Mouse (Mus musculus) small intestine, adult 2 months (tissue): ENCODE measurements around the gene Sgca. TPM values are rescaled to one million over a fixed set of nuclear protein-coding genes. Genes with fewer than 3 reads are reported as not detected.
"Not testable (repeated sequence)": the region's sequence is repeated elsewhere in the genome, so short reads cannot be mapped to it uniquely, and the experiment has no call there.

ENCODE experiments used
- H3K27ac ChIP-seq: fragments of 200-500 bp; 2 replicates; pipeline ENCODE4 v1.5.1; 2012; ENCODE audit warnings: low read depth, low read length, control low read depth, inconsistent platforms; ENCODE audit not compliant: insufficient read depth
- H3K27me3 ChIP-seq: fragments of 200-500 bp; 2 replicates; pipeline ENCODE4 v1.6.1; 2012; ENCODE audit warnings: mild to moderate bottlenecking, moderate library complexity, low read length, inconsistent platforms; ENCODE audit not compliant: control insufficient read depth, insufficient read depth
- H3K36me3 ChIP-seq: fragments of 200-500 bp; 2 replicates; pipeline ENCODE4 v1.6.1; 2012; ENCODE audit warnings: mild to moderate bottlenecking, low read length, control low read depth, inconsistent platforms; ENCODE audit not compliant: control insufficient read depth, insufficient read depth
- H3K4me1 ChIP-seq: fragments of 200-500 bp; 2 replicates; pipeline ENCODE4 v1.6.1; 2012; ENCODE audit warnings: low read length, inconsistent platforms, mixed read lengths; ENCODE audit not compliant: control insufficient read depth, insufficient read depth, insufficient read length
- H3K4me3 ChIP-seq: fragments of 200-500 bp; 2 replicates; pipeline ENCODE4 v1.5.1; 2012; ENCODE audit warnings: low read depth, mild to moderate bottlenecking, control low read depth, inconsistent platforms, low read length, moderate library complexity
- CTCF ChIP-seq: fragments of 200-500 bp; IDR thresholded peaks from 2 replicates; pipeline ENCODE4 v1.5.1; 2012; ENCODE audit warnings: low read depth, mild to moderate bottlenecking, control low read depth, inconsistent platforms, low read length, moderate library complexity, mixed read lengths; ENCODE audit not compliant: insufficient replicate concordance, insufficient read length; ENCODE audit errors: extremely low read depth
- POLR2A ChIP-seq: fragments of 200-500 bp; IDR thresholded peaks from 2 replicates; pipeline ENCODE4 v1.6.1; 2012; ENCODE audit warnings: low read depth, mild to moderate bottlenecking, control low read depth, inconsistent platforms, low read length, moderate library complexity
- WGBS: fragments of 180-500 bp; shearing (Covaris S2); methylation state at CpG from one replicate; pipeline ENCODE4 v1.1.7; 2018; 5-methylcytosine and 5-hydroxymethylcytosine counted together
- polyA plus RNA-seq: library from polyadenylated mRNA; depleted of rRNA; stranded (reverse); fragments of >200 nt; gene quantifications from 2 replicates; pipeline ENCODE4 v1.2.3, GENCODE M21; 2012

Sgca gene
- polyA plus RNA-seq, 1 experiment = 1.7 TPM

DNA sequence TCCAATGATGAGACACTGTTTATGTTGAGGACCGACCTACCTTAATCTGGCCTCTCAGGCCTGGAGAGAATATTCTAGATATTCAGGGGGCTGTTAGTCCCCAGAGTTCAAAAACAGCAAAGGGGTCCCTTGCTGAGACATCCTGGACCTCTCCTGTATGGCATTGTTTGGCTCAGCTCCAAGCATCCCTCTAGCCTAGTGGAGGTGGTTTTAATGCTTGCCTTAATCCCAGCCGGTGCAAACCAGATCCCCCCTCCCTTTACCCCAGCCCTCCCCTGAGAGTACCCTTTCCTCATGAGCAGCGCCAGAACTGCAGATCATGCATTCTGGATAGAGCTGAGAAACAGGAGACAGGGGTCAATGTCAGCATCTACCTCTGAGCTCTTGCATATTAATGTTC, 36.4 kb upstream of the Sgca start:
- Histone ChIP-seq H3K36me3 (no peaks in the 10 kb centered on the region), H3K27me3 (peaks cover 27% of the 10 kb centered on the region), H3K27ac (no peak overlapping the region), H3K4me3 (no peak overlapping the region), H3K4me1 (peaks cover 4% of the 10 kb centered on the region; the same call in 1 of the 2 replicates)
- no peak for TF ChIP-seq POLR2A
- no peak for TF ChIP-seq CTCF
- WGBS = 59% methylated on average over 3 of the region's 3 CpGs

DNA sequence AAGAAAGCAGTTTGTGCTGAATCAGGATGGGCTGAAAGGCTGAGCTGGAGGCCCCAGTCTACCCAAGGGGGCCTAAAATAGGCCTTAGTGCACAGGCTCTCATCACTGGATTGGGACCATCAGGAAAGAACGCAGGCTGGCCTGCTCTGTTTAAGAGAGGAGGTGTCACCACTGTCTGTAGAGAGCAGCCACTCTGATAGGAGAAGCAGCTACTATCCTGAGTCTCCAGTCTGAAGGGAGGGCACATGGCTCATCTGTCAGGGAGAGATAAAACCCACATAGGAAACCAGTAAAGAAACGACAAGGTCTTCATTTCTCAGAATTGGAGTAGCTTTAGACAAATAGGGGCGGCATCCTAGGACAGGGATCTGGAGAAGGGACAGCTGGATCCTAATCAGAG, 35.9 kb upstream of the Sgca start:
- no peak for TF ChIP-seq POLR2A
- TF ChIP-seq CTCF = no peak
- no peak overlapping the region for H3K27ac ChIP-seq
- WGBS = 56% methylated on average over 3 of the region's 3 CpGs
- H3K27me3 ChIP-seq = peaks cover 27% of the 10 kb centered on the region
- no peaks in the 10 kb centered on the region for H3K36me3 ChIP-seq
- no peak overlapping the region for H3K4me3 ChIP-seq
- H3K4me1 ChIP-seq = peaks cover 6% of the 10 kb centered on the region; the same call in 1 of the 2 replicates

DNA sequence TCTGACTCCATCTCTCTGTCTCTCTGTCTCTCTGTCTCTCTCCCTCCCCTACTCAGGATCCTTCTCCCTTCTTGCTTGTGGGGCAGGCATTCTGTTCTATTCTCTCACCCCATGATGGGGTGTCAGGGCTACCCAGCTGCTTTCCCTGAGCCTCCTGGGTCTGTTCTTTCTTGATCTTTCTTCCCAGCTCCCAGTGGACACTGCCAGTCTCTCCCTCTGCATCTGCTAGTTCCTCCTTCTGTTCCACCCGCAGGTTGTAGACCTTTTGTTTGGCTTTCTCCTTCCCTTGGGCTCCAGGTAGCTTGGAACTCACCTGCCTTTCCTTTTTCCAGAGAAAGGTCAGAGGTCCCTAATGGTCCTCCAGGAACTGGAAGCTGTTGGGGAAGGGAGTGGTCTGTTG, 35.3 kb upstream of the Sgca start:
- H3K36me3 ChIP-seq = no peaks in the 10 kb centered on the region
- peaks cover 9% of the 10 kb centered on the region; the same call in 1 of the 2 replicates for H3K4me1 ChIP-seq
- peaks cover 27% of the 10 kb centered on the region for H3K27me3 ChIP-seq
- H3K27ac ChIP-seq = no peak overlapping the region
- TF ChIP-seq POLR2A = no peak
- TF ChIP-seq CTCF = no peak
- WGBS = 17% methylated on average over 1 of the region's 1 CpGs
- H3K4me3 ChIP-seq = no peak overlapping the region

DNA sequence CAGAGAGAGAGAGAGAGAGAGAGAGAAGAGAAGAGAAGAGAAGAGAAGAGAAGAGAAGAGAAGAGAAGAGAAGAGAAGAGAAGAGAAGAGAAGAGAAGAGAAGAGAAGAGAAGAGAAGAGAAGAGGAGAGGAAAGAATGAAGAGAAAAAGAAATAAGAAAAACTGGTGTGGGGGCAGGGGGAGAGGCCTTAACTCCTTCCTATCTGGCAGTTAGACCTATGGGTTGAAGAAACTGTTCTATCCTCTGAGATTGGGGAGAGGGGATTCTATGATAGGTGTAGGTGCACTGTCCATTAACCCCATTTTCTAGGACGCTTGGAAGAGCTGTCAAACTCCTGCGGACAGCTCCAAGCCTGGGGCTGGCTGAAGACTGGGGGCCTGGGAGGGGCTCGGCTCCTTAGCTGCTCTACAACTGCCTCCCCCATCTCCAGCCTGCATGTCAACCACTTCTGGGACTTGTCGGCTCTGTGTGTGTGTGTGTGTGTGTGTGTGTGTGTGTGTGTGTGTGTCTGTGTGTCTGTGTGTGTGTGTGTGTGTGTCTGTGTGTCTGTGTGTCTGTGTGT, 34.8 kb upstream of the Sgca start:
- WGBS = 41% methylated on average over 4 of the region's 4 CpGs
- H3K4me3 ChIP-seq, H3K36me3 ChIP-seq, H3K4me1 ChIP-seq, H3K27ac ChIP-seq: not testable (repeated sequence)
- peaks cover 27% of the 10 kb centered on the region for H3K27me3 ChIP-seq

DNA sequence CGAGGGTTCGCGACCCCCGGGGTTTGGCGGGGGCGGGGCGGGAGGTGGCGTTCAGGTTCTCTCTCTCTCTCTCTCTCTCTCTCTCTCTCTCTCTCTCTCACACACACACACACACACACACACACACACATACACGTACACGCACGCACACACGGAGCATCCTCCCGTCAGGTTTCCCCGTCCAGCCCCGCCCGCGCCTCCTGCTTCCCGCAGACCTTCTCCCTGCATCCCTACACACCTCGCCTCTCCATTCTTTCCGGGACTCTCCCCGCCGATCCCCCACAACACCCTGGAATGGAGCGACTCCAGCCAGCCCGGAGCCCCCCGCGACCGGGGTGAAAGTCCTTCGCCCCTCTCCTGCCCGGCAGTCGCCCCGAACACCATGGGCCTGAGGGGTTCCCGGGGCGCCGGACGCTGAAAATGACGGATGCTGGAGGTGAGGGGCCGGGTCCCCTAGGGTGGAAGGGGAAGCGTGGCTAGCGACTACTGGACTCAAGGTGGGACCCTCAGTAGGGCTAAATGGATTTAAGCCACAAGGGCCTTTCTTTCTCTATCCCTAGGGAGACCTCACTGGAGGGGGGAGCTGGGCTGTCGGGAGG, 34.1 kb upstream of the Sgca start:
- 9% methylated on average over 32 of the region's 40 CpGs for WGBS
- no peak for TF ChIP-seq POLR2A
- no peak for TF ChIP-seq CTCF

DNA sequence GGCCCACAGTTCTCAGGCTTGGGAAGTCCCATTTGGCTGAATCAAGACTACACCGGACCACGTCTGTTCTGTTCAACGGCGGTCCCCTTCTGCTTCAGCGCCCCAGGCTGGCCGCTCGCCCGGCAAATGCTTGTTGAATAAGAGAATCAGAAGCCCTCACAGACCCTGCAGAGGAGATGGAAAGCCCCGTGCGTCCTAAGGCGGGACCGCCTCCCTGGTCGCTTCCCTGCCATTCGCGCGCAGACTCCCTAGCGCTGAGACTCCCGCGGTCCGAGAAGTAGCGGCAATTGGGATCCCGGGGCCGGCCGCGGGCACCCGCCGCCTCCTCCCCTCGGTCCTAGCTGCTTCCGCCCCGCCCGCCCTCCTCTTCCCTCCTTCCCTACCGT, 33.5 kb upstream of the Sgca start, which contains the start of gene Samd14:
Samd14 (plus strand) TSS at position 251 of the 386 bp plus-strand sequence.
- under 1% methylated on average over 32 of the region's 32 CpGs for WGBS
- peaks cover 9% of the 10 kb centered on the region for H3K36me3 ChIP-seq
- no peak within 1 kb of the TSS for H3K27ac ChIP-seq
- H3K27me3 ChIP-seq = peaks cover 27% of the 10 kb centered on the region
- peaks cover 9% of the 10 kb centered on the region; the same call in 1 of the 2 replicates for H3K4me1 ChIP-seq
- TF ChIP-seq CTCF = no peak
- 0 out of 2 replicates have a peak, but pooled peaks have one; percentile 12 for TF ChIP-seq POLR2A
- H3K4me3 ChIP-seq = peak within 1 kb of the TSS; percentile 61

More for the DNA sequence above, 34.1 kb upstream of the Sgca start:
- Histone ChIP-seq H3K27ac (no peak overlapping the region), H3K36me3 (peaks cover 4% of the 10 kb centered on the region; the same call in 1 of the 2 replicates), H3K4me1 (peaks cover 9% of the 10 kb centered on the region; the same call in 1 of the 2 replicates), H3K27me3 (peaks cover 27% of the 10 kb centered on the region), H3K4me3 (peak overlapping the region; percentile 61)

DNA sequence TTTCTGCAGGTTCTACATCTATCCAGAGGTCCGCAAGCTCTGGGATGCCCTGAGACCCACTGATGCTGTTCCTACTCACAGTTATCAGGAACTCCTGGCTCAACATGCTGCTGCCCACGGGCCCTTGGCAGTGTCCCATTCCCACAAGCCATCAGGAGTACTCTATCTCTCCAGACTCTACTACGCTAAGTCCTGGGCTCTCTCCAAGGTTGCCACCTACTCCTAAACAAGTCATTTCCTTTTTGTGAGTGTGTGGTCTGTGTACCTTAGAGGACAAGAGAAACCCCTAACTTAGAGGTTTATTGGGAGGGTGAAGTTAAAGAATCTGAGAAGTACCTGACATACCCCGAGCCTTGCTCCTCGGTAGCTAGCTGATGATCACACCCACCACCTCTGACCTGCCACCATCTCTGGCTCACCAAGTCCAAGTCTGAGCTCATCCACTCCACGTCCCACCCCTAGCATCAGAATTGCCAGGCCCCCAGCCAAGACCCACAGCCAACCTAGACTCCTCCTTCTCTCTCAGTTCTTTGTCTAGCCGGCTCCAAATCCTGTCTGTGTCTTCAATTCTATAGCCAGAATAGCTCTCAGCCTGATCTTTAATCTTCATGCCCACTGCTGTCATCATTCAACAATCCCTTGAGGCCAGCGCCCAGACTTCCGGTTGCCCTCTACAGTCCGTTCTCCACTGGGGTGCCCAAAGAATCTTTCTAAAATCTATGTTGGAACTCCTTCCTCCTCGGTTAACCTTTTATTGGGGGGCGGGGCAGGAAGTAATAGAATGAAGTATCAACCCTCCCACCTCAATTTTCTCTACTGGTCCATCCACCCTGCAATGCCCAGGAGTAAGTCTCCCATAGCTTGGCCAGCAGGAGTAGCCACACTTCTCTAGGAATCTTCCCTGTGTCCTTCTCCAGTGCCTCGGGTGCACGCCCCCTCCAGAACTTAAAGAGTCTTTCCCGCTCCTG, 32.8 kb upstream of the Sgca start:
- no peak for TF ChIP-seq CTCF
- no peak for TF ChIP-seq POLR2A
- Histone ChIP-seq H3K27ac (no peak overlapping the region), H3K27me3 (peaks cover 20% of the 10 kb centered on the region), H3K4me3 (peak overlapping the region; percentile 61), H3K36me3 (peaks cover 11% of the 10 kb centered on the region), H3K4me1 (peaks cover 9% of the 10 kb centered on the region; the same call in 1 of the 2 replicates)
- 32% methylated on average over 15 of the region's 15 CpGs for WGBS
